Mouse (Mus musculus) bone marrow, adult 2 months (tissue): ENCODE results near the gene Tmem186.

Experiments
- CTCF ChIP-seq: fragments of 200-500 bp; IDR thresholded peaks from 2 replicates; pipeline ENCODE4 v1.5.1; 2011; ENCODE audit warnings: low read length, control low read depth; ENCODE audit not compliant: control insufficient read depth, insufficient read depth
- POLR2A ChIP-seq: fragments of 200-500 bp; IDR thresholded peaks from 2 replicates; pipeline ENCODE4 v1.6.1; 2011; ENCODE audit warnings: low read depth, mild to moderate bottlenecking, control low read depth, low read length, borderline replicate concordance; ENCODE audit not compliant: control insufficient read depth

- TF ChIP-seq CTCF (no peak), POLR2A (no peak)
These were observed 42.1 kb downstream of the Tmem186 start for GRCm38 (mm10) chr16:8595411-8595810.
